15 mouse cellular contexts compared by ENCODE assay signal in genomic region chr7:19818440-19818839, GRCm38 (mm10). TPM values are rescaled to one million over a fixed set of nuclear protein-coding genes. Genes with fewer than 3 reads are reported as not detected.
A peak's percentile ranks its signal among the peaks of the same experiment; 100 is the strongest.
DNase-seq lines count a peak whose midpoint lies in the region; TF ChIP-seq lines count a peak whose summit lies in the region.
"Had no signal": no experiment of that assay in that cellular context is flagged by ENCODE, and none has a peak within 500 bp of the region (broad histone marks: within the 10 kb centered on the region; RNA-seq: fewer than 3 reads in every experiment).

No protein-coding gene starts in this region.

- H3K4me1 ChIP-seq in ES-E14 (ENCODE audit: control insufficient read depth in 2 of 2, insufficient read depth in 2 of 2, low read length in 2 of 2, poor library complexity in 1 of 2), result peaks cover 9 to 30% of the 10 kb centered on the region in 2 experiments; a peak in 3 of 4 replicates

- H3K36me3 ChIP-seq in ES-E14 (ENCODE audit: control insufficient read depth, insufficient read depth, low read length, poor library complexity, severe bottlenecking), result peaks cover 9% of the 10 kb centered on the region; the same call in 1 of the 2 replicates
- H3K36me3 ChIP-seq: embryonic facial prominence, embryonic 13.5 days had no signal

- in situ Hi-C loops in ES-E14 (cut with MboI; ENCODE audit: low sequenced_read_pairs in 2 of 2, unreplicated experiment in 2 of 2), result loop anchor here in 1 of 2 experiments (10.0 kb wide), 1 partner anchor 64 kb away; the partner anchor contains the start of gene Nectin2

- H3K9ac ChIP-seq in ES-E14 (ENCODE audit: insufficient read depth, low read depth, low read length, poor library complexity, severe bottlenecking), result no peak overlapping the region
- H3K9ac ChIP-seq: liver, embryonic 15.5 days had no signal

- intact Hi-C loops in gastrocnemius, adult 2 months (cut with DNase I), result no loop called here

- no peaks in the 10 kb centered on the region for H3K9me3 ChIP-seq in ES-E14 (ENCODE audit: control insufficient read depth, insufficient read depth, low read depth, low read length)
- H3K9me3 ChIP-seq: liver, embryonic 15.5 days had no signal

- TF ChIP-seq CTCF in gastrocnemius, adult 2 months (IDR thresholded peaks at IDR 0.05), result no peak

- peak overlapping the region; percentile 84 for H3K27ac ChIP-seq in gastrocnemius, adult 2 months
- H3K27ac ChIP-seq in ES-E14 (ENCODE audit: insufficient read depth, low read depth, low read length, poor library complexity, severe bottlenecking), result peak overlapping the region; percentile 94; the same call in 1 of the 2 replicates

- no peak overlapping the region for H3K4me3 ChIP-seq in gastrocnemius, adult 2 months
- H3K4me3 ChIP-seq in ES-E14 (ENCODE audit: insufficient read depth in 1 of 2, low read depth in 1 of 2, low read length in 2 of 2, poor library complexity in 1 of 2, severe bottlenecking in 1 of 2), result no peak overlapping the region
- H3K4me3 ChIP-seq: embryonic facial prominence, embryonic 13.5 days; liver, embryonic 15.5 days had no signal

- DNase-seq in gastrocnemius, adult 2 months, result no peak
- DNase-seq in gastrocnemius, adult 18-20 months (ENCODE audit: low spot score), result no peak
- DNase-seq in ES-E14 (ENCODE audit: low read depth, low spot score), result no peak
- peak; percentile 83 for DNase-seq in fibroblast of lung, adult 2 months (ENCODE audit: low read depth)
- DNase-seq in lung, postnatal 36 days, result peak; percentile 77
- DNase-seq in cerebellum, postnatal 10 days, result no peak
- DNase-seq in embryo, embryonic 11 days, result no peak
- no peak for DNase-seq in right cerebral cortex, adult 2 months (ENCODE audit: low spot score in 2 of 2)
- DNase-seq: B cell, adult 2 months; cerebellum, adult 8-10 months; kidney, postnatal 10 days; retina, postnatal 1 day; thymus, postnatal 4 days had no signal

TF ChIP-seq in ES-E14, 5 proteins besides CTCF, POLR2A, EP300 and RAD21:
- no peak for TF ChIP-seq MAFK (IDR thresholded peaks at IDR 0.05; ENCODE audit: insufficient read depth, low read depth, low read length)
- TF ChIP-seq CHD2 (IDR thresholded peaks at IDR 0.05; ENCODE audit: low read depth, low read length), result no peak
- TF ChIP-seq HCFC1 (IDR thresholded peaks at IDR 0.05; ENCODE audit: borderline replicate concordance, insufficient read depth, low read length), result no peak
- TF ChIP-seq ZC3H11A (IDR thresholded peaks at IDR 0.05; ENCODE audit: borderline replicate concordance, low read depth, low read length), result no peak
- TF ChIP-seq ZNF384 (IDR thresholded peaks at IDR 0.05; ENCODE audit: low read depth, low read length), result no peak

RNA-seq across cellular contexts. Expression of gene Bcl3, which starts 4.1 kb away (rescaled TPM):
- 1 to 10 TPM; 1.3 to 1.5 TPM for total RNA-seq in gastrocnemius, adult 2 months (2021)
- 1 to 10 TPM; 1.0 to 2.0 TPM for total RNA-seq in gastrocnemius, adult 18-20 months (2021)
- total RNA-seq in ES-E14 (2012; rRNA removed), result 14.3 and 28.8 TPM in 2 replicates

RNA-seq across cellular contexts. Expression of gene Cblc, which starts 21.8 kb away (rescaled TPM):
- not detected for total RNA-seq in gastrocnemius, adult 2 months (2021)
- total RNA-seq in gastrocnemius, adult 18-20 months (2021), result not detected
- 3.5 and 6.6 TPM in 2 replicates for total RNA-seq in ES-E14 (2012; rRNA removed)

RNA-seq across cellular contexts. Expression of gene Gm19345, which starts 33.4 kb away (rescaled TPM):
- not detected for total RNA-seq in gastrocnemius, adult 2 months (2021)
- not detected for total RNA-seq in gastrocnemius, adult 18-20 months (2021)
- 0.36 and 1.1 TPM in 2 replicates for total RNA-seq in ES-E14 (2012; rRNA removed)

RNA-seq across cellular contexts. Expression of gene Ceacam16, which starts 42.7 kb away (rescaled TPM):
- total RNA-seq in gastrocnemius, adult 2 months (2021), result not detected
- total RNA-seq in gastrocnemius, adult 18-20 months (2021), result not detected
- total RNA-seq in ES-E14 (2012; rRNA removed), result 0.71 and 1.4 TPM in 2 replicates

RNA-seq across cellular contexts. Expression of gene Bcam, which starts 47.6 kb away (rescaled TPM):
- total RNA-seq in gastrocnemius, adult 2 months (2021), result 10 to 100 TPM; 21.9 to 26.7 TPM
- total RNA-seq in gastrocnemius, adult 18-20 months (2021), result 10 to 100 TPM; 17.4 to 28.5 TPM
- total RNA-seq in ES-E14 (2012; rRNA removed), result 167 and 309 TPM in 2 replicates

Comparison
In these comparisons a context has a peak if more than half of its experiments do, and no peak if none do; other contexts are left out.
1. DNase-seq: peak in fibroblast of lung, adult 2 months (single experiment) and lung, postnatal 36 days (single experiment); none in gastrocnemius, adult 2 months (single experiment), gastrocnemius, adult 18-20 months (single experiment), ES-E14 (single experiment), cerebellum, postnatal 10 days (0 of 2), embryo, embryonic 11 days (single experiment) and right cerebral cortex, adult 2 months (0 of 2).